In the genomic region with DNA sequence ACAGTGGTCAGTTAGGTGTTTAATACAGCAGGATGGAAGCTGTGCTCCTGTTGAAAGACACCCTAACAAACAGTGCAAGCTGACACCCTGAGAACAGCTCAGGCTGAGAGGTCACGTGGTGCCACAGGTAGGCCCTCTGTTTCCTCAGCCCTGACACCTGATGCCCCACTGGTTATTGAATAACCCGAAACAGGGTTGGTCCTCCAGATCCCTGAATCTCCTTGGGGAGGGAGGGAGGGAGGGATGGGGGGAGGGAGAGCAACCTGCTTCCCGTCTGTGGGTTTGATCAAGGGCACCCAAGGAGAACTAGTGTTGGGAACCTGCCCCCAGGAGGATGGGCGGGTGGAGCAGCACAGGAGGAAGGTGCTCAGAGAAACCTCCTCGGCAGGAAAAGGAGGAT, we compare ENCODE assay signal across 13 mouse cellular contexts. TPM values are rescaled to one million over a fixed set of nuclear protein-coding genes. Genes with fewer than 3 reads are reported as not detected.
DNase-seq lines count a peak whose midpoint lies in the region; ATAC-seq and TF ChIP-seq lines count a peak whose summit lies in the region.
"Had no signal": no experiment of that assay in that cellular context is flagged by ENCODE, and none has a peak within 500 bp of the region (broad histone marks: within the 10 kb centered on the region; RNA-seq: fewer than 3 reads in every experiment).

No protein-coding gene starts in this region.

- DNase-seq in forebrain, embryonic 10.5 days (ENCODE audit: extremely low spot score, low spot score): no peak
- no peak for DNase-seq in forebrain, embryonic 14.5 days (ENCODE audit: low spot score)
- DNase-seq in kidney, adult 9 months: peak; percentile 93
- DNase-seq in liver, embryonic 14.5 days (ENCODE audit: low read depth in 3 of 3, low spot score in 3 of 3): no peak
- no peak for DNase-seq in layer of hippocampus, postnatal 14 days (ENCODE audit: low spot score in 2 of 2)
- DNase-seq in left cerebral cortex, postnatal 4 days: no peak
- DNase-seq in hindbrain, postnatal 0 days (ENCODE audit: low spot score): no peak
- DNase-seq: adrenal gland, adult 2 months; cerebellum, adult 11 months had no signal

- H3K9me3 ChIP-seq in forebrain, embryonic 10.5 days: no peaks in the 10 kb centered on the region
- no peaks in the 10 kb centered on the region for H3K9me3 ChIP-seq in forebrain, embryonic 14.5 days (replicated peaks; ENCODE audit: control insufficient read depth, low read length)
- H3K9me3 ChIP-seq in liver, embryonic 14.5 days (ENCODE audit: control insufficient read depth, low read length): no peaks in the 10 kb centered on the region
- no peaks in the 10 kb centered on the region for H3K9me3 ChIP-seq in stomach, embryonic 15.5 days
- H3K9me3 ChIP-seq in hindbrain, postnatal 0 days (ENCODE audit: low read length): no peaks in the 10 kb centered on the region
- H3K9me3 ChIP-seq: forebrain, embryonic 15.5 days; limb, embryonic 10.5 days; midbrain, embryonic 10.5 days had no signal

- no peak overlapping the region for H3K4me3 ChIP-seq in forebrain, embryonic 10.5 days
- H3K4me3 ChIP-seq in forebrain, embryonic 14.5 days (ENCODE audit: low read depth, low read length): no peak overlapping the region
- no peak overlapping the region for H3K4me3 ChIP-seq in liver, embryonic 14.5 days (ENCODE audit: insufficient read depth in 1 of 2, low read depth in 2 of 2, low read length in 2 of 2)
- no peak overlapping the region for H3K4me3 ChIP-seq in stomach, embryonic 15.5 days (replicated peaks)
- H3K4me3 ChIP-seq in hindbrain, postnatal 0 days (ENCODE audit: low read length): no peak overlapping the region
- H3K4me3 ChIP-seq: forebrain, embryonic 15.5 days; limb, embryonic 10.5 days; midbrain, embryonic 10.5 days had no signal

- peak overlapping the region; percentile 35; the same call in 1 of the 2 replicates for H3K27ac ChIP-seq in forebrain, embryonic 10.5 days
- H3K27ac ChIP-seq in forebrain, embryonic 14.5 days (ENCODE audit: low read depth, low read length): no peak overlapping the region
- H3K27ac ChIP-seq in liver, embryonic 14.5 days: no peak overlapping the region
- H3K27ac ChIP-seq in stomach, embryonic 15.5 days: peak overlapping the region; percentile 76
- no peak overlapping the region for H3K27ac ChIP-seq in hindbrain, postnatal 0 days
- H3K27ac ChIP-seq: forebrain, embryonic 15.5 days; limb, embryonic 10.5 days; midbrain, embryonic 10.5 days had no signal

- no peaks in the 10 kb centered on the region for H3K36me3 ChIP-seq in forebrain, embryonic 10.5 days (replicated peaks)
- no peaks in the 10 kb centered on the region for H3K36me3 ChIP-seq in forebrain, embryonic 14.5 days (ENCODE audit: control insufficient read depth, insufficient read depth, low read length)
- H3K36me3 ChIP-seq in liver, embryonic 14.5 days (replicated peaks; ENCODE audit: control insufficient read depth, insufficient read depth, low read depth): no peaks in the 10 kb centered on the region
- H3K36me3 ChIP-seq in stomach, embryonic 15.5 days: no peaks in the 10 kb centered on the region
- H3K36me3 ChIP-seq in hindbrain, postnatal 0 days (ENCODE audit: insufficient read depth, low read length): no peaks in the 10 kb centered on the region
- H3K36me3 ChIP-seq: forebrain, embryonic 15.5 days; limb, embryonic 10.5 days; midbrain, embryonic 10.5 days had no signal

- no peak overlapping the region for H3K4me2 ChIP-seq in forebrain, embryonic 14.5 days (ENCODE audit: low read length)
- H3K4me2 ChIP-seq in liver, embryonic 14.5 days (ENCODE audit: low read depth): no peak overlapping the region
- no peak overlapping the region for H3K4me2 ChIP-seq in stomach, embryonic 15.5 days
- no peak overlapping the region for H3K4me2 ChIP-seq in hindbrain, postnatal 0 days (ENCODE audit: low read depth, low read length)
- H3K4me2 ChIP-seq: forebrain, embryonic 15.5 days had no signal

- peaks cover 15% of the 10 kb centered on the region for H3K4me1 ChIP-seq in forebrain, embryonic 10.5 days
- no peaks in the 10 kb centered on the region for H3K4me1 ChIP-seq in forebrain, embryonic 14.5 days (ENCODE audit: control insufficient read depth, insufficient read depth, low read length)
- peaks cover 0 to 13% of the 10 kb centered on the region in 2 experiments; a peak in 1 of 4 replicates for H3K4me1 ChIP-seq in liver, embryonic 14.5 days (replicated peaks; ENCODE audit: control insufficient read depth in 2 of 2, insufficient read depth in 2 of 2, low read length in 1 of 2)
- 0 out of 2 replicates have a peak, but pooled peaks cover 5% of the 10 kb centered on the region for H3K4me1 ChIP-seq in stomach, embryonic 15.5 days
- no peaks in the 10 kb centered on the region for H3K4me1 ChIP-seq in hindbrain, postnatal 0 days (ENCODE audit: insufficient read depth, low read length)
- H3K4me1 ChIP-seq: forebrain, embryonic 15.5 days had no signal

- H3K9ac ChIP-seq in forebrain, embryonic 14.5 days (ENCODE audit: low read length): no peak overlapping the region
- H3K9ac ChIP-seq in liver, embryonic 14.5 days (replicated peaks): no peak overlapping the region
- H3K9ac ChIP-seq in stomach, embryonic 15.5 days: no peak overlapping the region
- no peak overlapping the region for H3K9ac ChIP-seq in hindbrain, postnatal 0 days (replicated peaks; ENCODE audit: low read length)
- H3K9ac ChIP-seq: forebrain, embryonic 15.5 days had no signal

- no peak for TF ChIP-seq CTCF in liver, embryonic 14.5 days (IDR thresholded peaks at IDR 0.05; ENCODE audit: low read depth)
- TF ChIP-seq CTCF in hindbrain, postnatal 0 days (IDR thresholded peaks at IDR 0.05; ENCODE audit: low read depth): no peak

- 50% methylated on average over 5 of the region's 5 CpGs for WGBS in forebrain, embryonic 10.5 days
- 59% methylated on average over 5 of the region's 5 CpGs for WGBS in forebrain, embryonic 14.5 days
- WGBS in liver, embryonic 14.5 days (ENCODE audit: insufficient replicate concordance): 30% methylated on average over 5 of the region's 5 CpGs
- WGBS in stomach, embryonic 15.5 days: 42% methylated on average over 5 of the region's 5 CpGs
- 81% methylated on average over 5 of the region's 5 CpGs for WGBS in hindbrain, postnatal 0 days

- no peak for ATAC-seq in forebrain, embryonic 14.5 days
- ATAC-seq in liver, embryonic 14.5 days (ENCODE audit: insufficient read depth): peak; percentile 47; the same call in 1 of the 2 replicates
- ATAC-seq in stomach, embryonic 15.5 days (ENCODE audit: insufficient read depth, low FRiP score, low read depth): peak; percentile 91
- no peak for ATAC-seq in hindbrain, postnatal 0 days
- ATAC-seq: forebrain, embryonic 15.5 days had no signal

- peaks cover 52% of the 10 kb centered on the region for H3K27me3 ChIP-seq in forebrain, embryonic 10.5 days (ENCODE audit: poor library complexity, severe bottlenecking)
- no peaks in the 10 kb centered on the region for H3K27me3 ChIP-seq in forebrain, embryonic 14.5 days (replicated peaks; ENCODE audit: control insufficient read depth, insufficient read depth, low read length)
- no peaks in the 10 kb centered on the region for H3K27me3 ChIP-seq in liver, embryonic 14.5 days (ENCODE audit: control insufficient read depth, insufficient read depth, low read length)
- H3K27me3 ChIP-seq in stomach, embryonic 15.5 days (replicated peaks): no peaks in the 10 kb centered on the region
- no peaks in the 10 kb centered on the region for H3K27me3 ChIP-seq in hindbrain, postnatal 0 days (ENCODE audit: insufficient read depth, low read length)
- H3K27me3 ChIP-seq: forebrain, embryonic 15.5 days had no signal

- TF ChIP-seq EP300 in liver, embryonic 14.5 days (IDR thresholded peaks at IDR 0.05; ENCODE audit: low read depth): no peak

- intact Hi-C loops in left cerebral cortex, postnatal 4 days (cut with DNase I): no loop called here

RNA-seq across cellular contexts. Expression of gene Hes1, which starts 18.6 kb away (rescaled TPM):
- 42.5 and 49.0 TPM in 2 replicates for polyA plus RNA-seq in forebrain, embryonic 10.5 days (2016; fragmentation: Nextera tagmentation; extraction: Ambion mirVana)
- polyA plus RNA-seq in forebrain, embryonic 14.5 days (2014; fragmentation: Nextera tagmentation; extraction: Ambion mirVana): 15.2 and 20.5 TPM in 2 replicates
- polyA plus RNA-seq in liver, embryonic 14.5 days (2012; rRNA removed): 5.3 and 9.2 TPM in 2 replicates
- polyA plus RNA-seq in liver, embryonic 14.5 days (2014; fragmentation: Nextera tagmentation; extraction: Ambion mirVana): 5.1 and 5.6 TPM in 2 replicates
- 64.4 and 67.1 TPM in 2 replicates for polyA plus RNA-seq in stomach, embryonic 15.5 days (2015; fragmentation: Nextera tagmentation; extraction: Ambion mirVana)
- total RNA-seq in layer of hippocampus, postnatal 14 days (2021): 10 to 100 TPM; 12.8 to 18.6 TPM
- 10 to 100 TPM; 15.9 to 19.1 TPM for total RNA-seq in left cerebral cortex, postnatal 4 days (2021)
- 9.2 and 19.8 TPM in 2 replicates for total RNA-seq in hindbrain, postnatal 0 days (2014; rRNA removed)
- 10.6 and 12.5 TPM in 2 replicates for polyA plus RNA-seq in hindbrain, postnatal 0 days (2015; fragmentation: Nextera tagmentation; extraction: Ambion mirVana)

Comparison
In these comparisons a context has a peak if more than half of its experiments do, and no peak if none do; other contexts are left out.
1. H3K27ac ChIP-seq: peak in forebrain, embryonic 10.5 days (single experiment) and stomach, embryonic 15.5 days (single experiment); none in forebrain, embryonic 14.5 days (single experiment), liver, embryonic 14.5 days (single experiment) and hindbrain, postnatal 0 days (single experiment).
2. ATAC-seq: peak in liver, embryonic 14.5 days (single experiment) and stomach, embryonic 15.5 days (single experiment); none in forebrain, embryonic 14.5 days (single experiment) and hindbrain, postnatal 0 days (single experiment).